Mouse (Mus musculus): ENCODE data around the gene Lin28b. TPM values are rescaled to one million over a fixed set of nuclear protein-coding genes. Genes with fewer than 3 reads are reported as not detected.
A peak's percentile ranks its signal among the peaks of the same experiment; 100 is the strongest.
"Not testable (repeated sequence)": the region's sequence is repeated elsewhere in the genome, so short reads cannot be mapped to it uniquely, and the experiment has no call there.

Gene Lin28b
- polyA plus RNA-seq, 1 experiment from 2014 or later = 26.1 TPM

- H3K9me3 ChIP-seq (ENCODE audit: control insufficient read depth, low read length) = no peaks in the 10 kb centered on the region
- no peak overlapping the region for H3K9ac ChIP-seq (ENCODE audit: low read length)
- no peaks in the 10 kb centered on the region for H3K36me3 ChIP-seq (ENCODE audit: control insufficient read depth, insufficient read depth, low read length)
- ATAC-seq (ENCODE audit: insufficient number of reproducible peaks, low FRiP score, low TSS enrichment, low read depth) (no peak), DNase-seq (ENCODE audit: low spot score) (no peak)
- H3K27ac ChIP-seq (replicated peaks; ENCODE audit: low read depth, low read length) = no peak overlapping the region
- no peaks in the 10 kb centered on the region for H3K4me1 ChIP-seq (ENCODE audit: control insufficient read depth, insufficient read depth, low read length)
- no peaks in the 10 kb centered on the region for H3K27me3 ChIP-seq (ENCODE audit: control insufficient read depth, insufficient read depth, low read length)
- H3K4me3 ChIP-seq (ENCODE audit: low read depth, low read length) = no peak overlapping the region
- WGBS = 91% methylated on average over 6 of the region's 6 CpGs
- no peak overlapping the region for H3K4me2 ChIP-seq (ENCODE audit: low read depth, severe bottlenecking)
Measured at GRCm38 (mm10) chr10:45356091-45356490, 130.1 kb downstream of the Lin28b start.

- DNase-seq (ENCODE audit: low spot score); H3K36me3 ChIP-seq (ENCODE audit: control insufficient read depth, insufficient read depth, low read length); H3K9me3 ChIP-seq (ENCODE audit: control insufficient read depth, low read length); H3K27me3 ChIP-seq (ENCODE audit: control insufficient read depth, insufficient read depth, low read length); H3K4me2 ChIP-seq (ENCODE audit: low read depth, severe bottlenecking); H3K27ac ChIP-seq (replicated peaks; ENCODE audit: low read depth, low read length); ATAC-seq (ENCODE audit: insufficient number of reproducible peaks, low FRiP score, low TSS enrichment, low read depth); H3K4me1 ChIP-seq (ENCODE audit: control insufficient read depth, insufficient read depth, low read length); H3K4me3 ChIP-seq (ENCODE audit: low read depth, low read length); H3K9ac ChIP-seq (ENCODE audit: low read length): not testable (repeated sequence)
- 82% methylated on average over 3 of the region's 3 CpGs for WGBS
Measured at GRCm38 (mm10) chr10:45348143-45348542, 138.1 kb downstream of the Lin28b start.

- H3K27ac ChIP-seq (replicated peaks; ENCODE audit: low read depth, low read length) = no peak overlapping the region
- DNase-seq (ENCODE audit: low spot score) (no peak), ATAC-seq (ENCODE audit: insufficient number of reproducible peaks, low FRiP score, low TSS enrichment, low read depth) (no peak)
- H3K4me2 ChIP-seq (ENCODE audit: low read depth, severe bottlenecking) = no peak overlapping the region
- no peaks in the 10 kb centered on the region for H3K4me1 ChIP-seq (ENCODE audit: control insufficient read depth, insufficient read depth, low read length)
- no peaks in the 10 kb centered on the region for H3K27me3 ChIP-seq (ENCODE audit: control insufficient read depth, insufficient read depth, low read length)
- WGBS = 76% methylated on average over 9 of the region's 9 CpGs
- no peaks in the 10 kb centered on the region for H3K9me3 ChIP-seq (ENCODE audit: control insufficient read depth, low read length)
- no peak overlapping the region for H3K9ac ChIP-seq (ENCODE audit: low read length)
- H3K36me3 ChIP-seq (ENCODE audit: control insufficient read depth, insufficient read depth, low read length) = no peaks in the 10 kb centered on the region
- no peak overlapping the region for H3K4me3 ChIP-seq (ENCODE audit: low read depth, low read length)
Measured at GRCm38 (mm10) chr10:45345217-45345616, 141.0 kb downstream of the Lin28b start.

GRCm38 (mm10) chr10:45344381-45344780 lies 141.8 kb downstream of the Lin28b start:
- no peak overlapping the region for H3K27ac ChIP-seq (replicated peaks; ENCODE audit: low read depth, low read length)
- no peak overlapping the region for H3K4me3 ChIP-seq (ENCODE audit: low read depth, low read length)

GRCm38 (mm10) chr10:45339106-45339505 lies 147.1 kb downstream of the Lin28b start:
- no peak for ATAC-seq (ENCODE audit: insufficient number of reproducible peaks, low FRiP score, low TSS enrichment, low read depth)

More at GRCm38 (mm10) chr10:45344381-45344780, 141.8 kb downstream of the Lin28b start:
- Histone ChIP-seq H3K4me2 (ENCODE audit: low read depth, severe bottlenecking) (no peak overlapping the region), H3K9ac (ENCODE audit: low read length) (no peak overlapping the region), H3K36me3 (ENCODE audit: control insufficient read depth, insufficient read depth, low read length) (no peaks in the 10 kb centered on the region), H3K4me1 (ENCODE audit: control insufficient read depth, insufficient read depth, low read length) (no peaks in the 10 kb centered on the region), H3K9me3 (ENCODE audit: control insufficient read depth, low read length) (no peaks in the 10 kb centered on the region), H3K27me3 (ENCODE audit: control insufficient read depth, insufficient read depth, low read length) (no peaks in the 10 kb centered on the region)
- DNase-seq (ENCODE audit: low spot score) (no peak), ATAC-seq (ENCODE audit: insufficient number of reproducible peaks, low FRiP score, low TSS enrichment, low read depth) (no peak)
- 86% methylated on average over 4 of the region's 4 CpGs for WGBS

DNA sequence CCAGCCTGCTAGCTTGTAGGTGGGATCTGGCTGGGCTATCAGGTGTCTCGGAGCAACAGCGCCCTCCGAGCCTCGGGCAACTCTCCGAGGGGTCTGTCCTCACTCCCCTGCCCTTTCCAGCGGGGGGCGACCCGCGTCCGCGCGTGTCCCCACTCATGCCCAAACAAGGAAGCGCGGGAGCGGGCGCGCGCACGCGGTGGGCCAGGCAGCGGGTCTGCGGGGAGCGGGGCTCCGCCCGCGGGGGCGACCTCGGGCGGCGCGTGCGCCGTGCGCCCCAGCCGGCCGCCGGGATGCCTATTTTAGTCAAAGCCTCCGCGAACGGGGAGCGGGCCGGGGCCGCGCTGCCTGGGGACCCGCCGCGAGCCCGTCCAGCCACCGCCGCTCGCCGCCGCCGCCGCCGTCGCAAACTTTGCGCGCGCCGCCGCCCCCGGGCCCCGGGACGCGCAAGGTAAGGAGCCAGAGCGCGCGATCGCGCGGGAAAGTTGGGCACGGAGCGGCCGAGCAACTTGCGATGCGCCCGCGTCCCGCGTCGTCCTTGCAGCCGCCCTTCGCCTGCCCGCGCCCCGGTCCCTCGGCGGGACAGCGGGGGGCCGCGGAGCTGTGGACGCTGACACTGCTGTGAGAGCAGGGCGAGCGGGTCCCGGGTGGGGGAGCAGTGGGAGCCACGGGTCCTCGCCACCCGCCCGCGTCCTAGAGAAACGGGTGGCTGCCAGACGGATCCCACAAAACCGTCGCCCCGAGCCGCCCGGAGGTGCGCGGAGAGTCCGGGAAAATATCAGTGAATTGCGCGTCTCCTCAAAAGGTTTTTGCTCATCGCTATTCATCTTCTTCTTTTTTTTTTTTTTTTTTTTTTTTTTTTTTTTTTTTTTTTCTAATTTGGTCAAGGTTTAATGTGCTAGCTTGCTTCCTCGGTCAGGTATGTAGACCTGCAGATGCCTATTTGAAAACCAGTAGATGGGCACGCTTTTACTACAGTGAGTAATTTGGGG lies 150.5 kb downstream of the Lin28b start, which contains the start of gene Bves:
Gene Bves, plus strand, starts transcription at position 339 of the 989 bp plus-strand sequence.
- 0 out of 2 replicates have a peak within 1 kb of the TSS, but pooled peaks have one; percentile 42 for H3K27ac ChIP-seq (replicated peaks; ENCODE audit: low read depth, low read length)
- H3K27me3 ChIP-seq (ENCODE audit: control insufficient read depth, insufficient read depth, low read length) = no peaks in the 10 kb centered on the region; the same call in 1 of the 2 replicates
- peak within 1 kb of the TSS; percentile 76 for H3K4me3 ChIP-seq (ENCODE audit: low read depth, low read length)
- ATAC-seq (ENCODE audit: insufficient number of reproducible peaks, low FRiP score, low TSS enrichment, low read depth) (peak; percentile 77; the same call in 1 of the 2 replicates), DNase-seq (ENCODE audit: low spot score) (peak; percentile 82)
- no peaks in the 10 kb centered on the region for H3K9me3 ChIP-seq (ENCODE audit: control insufficient read depth, low read length)
- H3K9ac ChIP-seq (ENCODE audit: low read length) = peak within 1 kb of the TSS; percentile 85
- H3K4me1 ChIP-seq (ENCODE audit: control insufficient read depth, insufficient read depth, low read length) = 0 out of 2 replicates have a peak, but pooled peaks cover 3% of the 10 kb centered on the region
- H3K36me3 ChIP-seq (ENCODE audit: control insufficient read depth, insufficient read depth, low read length) = no peaks in the 10 kb centered on the region
- peak within 1 kb of the TSS; percentile 86 for H3K4me2 ChIP-seq (ENCODE audit: low read depth, severe bottlenecking)
- 1% methylated on average over 93 of the region's 116 CpGs for WGBS

More at GRCm38 (mm10) chr10:45339106-45339505, 147.1 kb downstream of the Lin28b start:
- no peak overlapping the region for H3K4me3 ChIP-seq (ENCODE audit: low read depth, low read length)
- no peak overlapping the region for H3K4me2 ChIP-seq (ENCODE audit: low read depth, severe bottlenecking)
- H3K9me3 ChIP-seq (ENCODE audit: control insufficient read depth, low read length) = no peaks in the 10 kb centered on the region
- H3K9ac ChIP-seq (ENCODE audit: low read length) = no peak overlapping the region
- WGBS = 75% methylated on average over 7 of the region's 7 CpGs
- 0 out of 2 replicates have a peak, but pooled peaks cover 3% of the 10 kb centered on the region for H3K4me1 ChIP-seq (ENCODE audit: control insufficient read depth, insufficient read depth, low read length)
- H3K36me3 ChIP-seq (ENCODE audit: control insufficient read depth, insufficient read depth, low read length) = no peaks in the 10 kb centered on the region
- DNase-seq (ENCODE audit: low spot score) = no peak
- no peaks in the 10 kb centered on the region; the same call in 1 of the 2 replicates for H3K27me3 ChIP-seq (ENCODE audit: control insufficient read depth, insufficient read depth, low read length)
- no peak overlapping the region for H3K27ac ChIP-seq (replicated peaks; ENCODE audit: low read depth, low read length)

GRCm38 (mm10) chr10:45334925-45335324 lies 151.3 kb downstream of the Lin28b start:
- Histone ChIP-seq H3K4me3 (ENCODE audit: low read depth, low read length) (peak overlapping the region; percentile 76), H3K4me1 (ENCODE audit: control insufficient read depth, insufficient read depth, low read length) (0 out of 2 replicates have a peak, but pooled peaks cover 3% of the 10 kb centered on the region), H3K27ac (replicated peaks; ENCODE audit: low read depth, low read length) (no peak overlapping the region), H3K36me3 (ENCODE audit: control insufficient read depth, insufficient read depth, low read length) (no peaks in the 10 kb centered on the region), H3K4me2 (ENCODE audit: low read depth, severe bottlenecking) (peak overlapping the region; percentile 86; the same call in 1 of the 2 replicates), H3K9ac (ENCODE audit: low read length) (no peak overlapping the region), H3K27me3 (ENCODE audit: control insufficient read depth, insufficient read depth, low read length) (no peaks in the 10 kb centered on the region; the same call in 1 of the 2 replicates), H3K9me3 (ENCODE audit: control insufficient read depth, low read length) (no peaks in the 10 kb centered on the region)
- ATAC-seq (ENCODE audit: insufficient number of reproducible peaks, low FRiP score, low TSS enrichment, low read depth) (peak; percentile 61), DNase-seq (ENCODE audit: low spot score) (peak; percentile 26)
- 21% methylated on average over 7 of the region's 7 CpGs for WGBS

DNA sequence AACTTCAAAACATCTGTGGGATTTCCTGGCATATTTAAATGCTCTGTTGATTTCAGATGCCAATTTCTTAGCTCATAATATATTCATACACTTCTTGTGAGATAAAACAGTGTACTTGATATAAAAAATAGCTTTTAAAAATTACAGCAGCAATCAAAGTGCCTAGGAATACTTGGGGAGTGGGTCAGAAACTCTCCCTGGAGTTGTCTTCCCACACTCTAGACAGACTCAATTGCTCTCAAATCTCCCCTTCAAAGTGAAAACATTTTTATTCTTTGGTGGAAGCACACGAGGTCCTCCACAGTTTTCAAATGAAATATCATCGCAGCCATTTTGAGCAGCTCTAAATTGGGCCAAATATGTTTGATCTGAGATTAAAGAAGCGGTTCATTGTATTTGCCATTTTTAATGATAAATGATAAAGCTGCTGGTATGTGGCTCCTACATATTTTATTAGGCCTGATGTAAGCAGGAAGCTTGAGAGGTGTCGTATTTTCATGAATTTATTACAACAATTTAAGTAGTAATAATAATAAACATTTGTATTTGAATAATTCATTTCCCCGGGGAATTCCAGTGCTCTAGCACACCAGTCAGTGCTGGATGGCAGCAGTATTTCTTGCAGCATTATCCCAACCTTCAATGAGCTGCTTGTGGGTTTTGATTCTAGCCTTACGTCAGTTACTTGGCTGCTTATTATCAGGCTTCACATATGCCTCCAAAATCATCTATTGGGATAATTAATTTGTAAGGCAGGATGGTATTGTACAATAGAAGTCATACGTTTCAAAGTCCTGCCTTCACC lies 157.8 kb downstream of the Lin28b start:
- DNase-seq (ENCODE audit: low spot score) = no peak
- Histone ChIP-seq H3K27ac (replicated peaks; ENCODE audit: low read depth, low read length) (no peak overlapping the region), H3K4me2 (ENCODE audit: low read depth, severe bottlenecking) (no peak overlapping the region), H3K27me3 (ENCODE audit: control insufficient read depth, insufficient read depth, low read length) (no peaks in the 10 kb centered on the region), H3K4me3 (ENCODE audit: low read depth, low read length) (no peak overlapping the region), H3K9ac (ENCODE audit: low read length) (no peak overlapping the region), H3K4me1 (ENCODE audit: control insufficient read depth, insufficient read depth, low read length) (no peaks in the 10 kb centered on the region), H3K36me3 (ENCODE audit: control insufficient read depth, insufficient read depth, low read length) (no peaks in the 10 kb centered on the region), H3K9me3 (ENCODE audit: control insufficient read depth, low read length) (no peaks in the 10 kb centered on the region)
- ATAC-seq (ENCODE audit: insufficient number of reproducible peaks, low FRiP score, low TSS enrichment, low read depth) = no peak
- WGBS = 70% methylated on average over 7 of the region's 7 CpGs

All from limb, embryonic 11.5 days (tissue).